Mouse (Mus musculus) kidney, adult 9 months (tissue): ENCODE measurements around the gene Igfals.

Experiments used
- DNase-seq: peaks from one replicate; pipeline ENCODE4 v3.0.0; 2022

The Igfals gene

DNA sequence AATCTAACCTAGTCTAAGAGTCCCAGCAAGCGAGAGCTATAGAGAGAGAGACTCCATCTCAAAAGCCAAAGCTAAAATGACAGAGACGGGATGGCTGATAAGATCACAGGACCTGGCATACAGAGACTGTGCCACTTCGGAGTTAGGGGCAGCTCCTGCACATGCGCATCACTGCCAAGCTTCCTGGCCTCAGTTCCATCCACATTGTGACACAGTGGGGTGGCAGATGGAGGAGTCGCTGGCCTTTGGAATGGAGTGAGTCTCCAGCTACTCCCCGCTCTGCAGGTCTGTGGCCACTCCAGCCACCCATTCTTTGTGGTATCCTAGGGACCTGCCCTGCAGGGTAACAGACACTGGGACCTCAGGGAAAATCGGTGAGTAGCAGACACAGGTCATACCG is at the start of gene Igfals:
Gene Igfals (plus strand): TSS at position 222 of the 400 bp plus-strand sequence.
- DNase-seq, result no peak

DNA sequence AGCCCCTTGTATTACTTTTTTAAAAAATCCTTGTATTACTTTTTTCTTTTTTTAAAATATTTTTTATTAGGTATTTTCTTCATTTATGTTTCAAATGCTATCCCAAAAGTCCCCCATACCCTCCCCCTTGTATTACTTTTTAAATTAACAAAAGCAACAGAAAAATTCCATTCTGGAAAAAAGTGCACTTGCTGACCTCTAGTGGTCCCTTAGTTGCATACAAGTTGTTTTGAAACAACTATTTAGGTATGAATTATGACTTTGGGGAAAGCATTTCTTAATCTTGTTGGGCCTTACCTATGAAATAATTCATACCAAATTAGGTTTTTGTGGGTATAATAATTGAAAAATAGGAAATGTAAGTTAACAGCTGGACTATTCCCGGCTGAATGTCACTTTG is 48.3 kb upstream of the Igfals start:
- DNase-seq, result peak; percentile 36

DNA sequence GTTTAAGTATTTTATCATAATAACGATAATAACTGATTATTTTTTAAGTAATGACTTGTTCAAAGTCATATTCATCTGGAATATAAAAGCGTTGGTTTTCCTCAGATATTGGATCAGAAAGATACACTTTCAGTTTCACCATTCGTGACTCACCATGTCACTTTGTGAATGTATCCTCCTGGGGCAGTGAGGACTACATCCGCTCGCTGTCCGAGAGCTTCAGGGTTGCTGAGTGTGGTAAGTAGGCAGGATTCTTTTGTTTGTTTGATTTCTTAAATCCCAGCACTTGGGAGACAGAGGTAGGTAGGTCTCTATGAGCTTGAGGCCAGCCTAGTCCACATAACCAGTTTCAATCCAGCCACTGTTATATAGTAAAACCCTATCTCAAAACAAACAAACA is 47.6 kb upstream of the Igfals start:
- peak; percentile 26 for DNase-seq

DNA sequence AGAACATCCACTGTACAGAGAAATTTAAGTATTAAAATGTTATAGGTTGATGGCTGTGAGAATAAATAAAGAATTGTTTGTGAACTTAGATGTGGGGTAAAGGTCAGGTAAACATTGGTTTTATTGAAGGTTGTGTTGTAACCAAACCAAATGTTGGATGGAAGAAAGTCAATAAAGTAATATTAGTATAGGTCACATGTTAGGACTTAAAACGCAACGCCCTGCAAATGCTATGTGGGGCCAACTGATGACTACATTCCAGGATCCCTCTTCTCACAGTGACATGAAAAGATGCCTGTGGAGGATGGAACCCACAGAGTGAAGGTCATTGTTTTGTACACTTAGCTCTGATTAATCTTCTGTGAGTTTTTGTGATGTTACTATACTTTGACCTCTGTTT is 46.3 kb upstream of the Igfals start:
- DNase-seq, result no peak

DNA sequence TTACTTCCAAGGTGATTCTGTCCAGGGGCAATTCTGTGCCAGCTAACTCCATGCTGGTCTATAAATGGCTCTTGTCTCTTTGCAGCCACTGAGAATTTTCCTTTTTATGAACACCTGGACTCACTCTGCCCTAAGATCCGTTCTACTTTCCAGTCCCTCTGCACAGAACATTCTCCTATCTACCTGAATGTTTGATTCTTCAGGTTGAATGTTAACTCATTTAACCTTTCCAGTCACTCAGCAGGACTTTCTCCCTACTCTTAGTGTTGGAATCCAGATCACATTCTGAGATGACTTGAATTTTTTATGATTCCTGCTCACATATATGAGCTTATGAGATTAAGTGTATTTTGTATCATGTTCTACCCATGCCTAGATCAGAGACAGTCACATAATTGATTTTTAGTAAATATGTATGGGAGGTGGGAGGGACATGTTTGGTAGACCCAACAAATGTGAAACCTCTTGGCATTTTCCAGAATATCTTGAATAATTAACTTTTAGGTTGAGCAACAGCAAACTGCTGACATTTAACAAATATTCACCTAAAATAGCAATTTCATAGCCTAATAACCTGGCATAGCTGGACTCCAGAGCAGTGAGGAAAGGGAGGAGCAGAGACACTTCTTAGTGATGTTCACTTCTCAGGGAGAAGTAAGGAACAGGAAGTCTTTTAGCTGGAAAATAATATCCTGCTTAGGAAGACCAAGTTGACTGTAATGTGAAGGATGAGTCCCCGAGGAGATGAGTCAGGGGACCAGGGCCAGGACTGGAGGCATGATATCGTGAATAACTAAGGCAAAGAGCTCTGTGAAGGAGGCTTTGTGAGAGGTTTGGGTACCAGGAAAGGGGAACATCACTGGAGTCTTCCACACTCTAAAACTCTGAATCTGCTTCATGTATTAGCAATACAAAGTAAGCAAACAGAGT is 44.2 kb upstream of the Igfals start:
- peak; percentile 72 for DNase-seq

DNA sequence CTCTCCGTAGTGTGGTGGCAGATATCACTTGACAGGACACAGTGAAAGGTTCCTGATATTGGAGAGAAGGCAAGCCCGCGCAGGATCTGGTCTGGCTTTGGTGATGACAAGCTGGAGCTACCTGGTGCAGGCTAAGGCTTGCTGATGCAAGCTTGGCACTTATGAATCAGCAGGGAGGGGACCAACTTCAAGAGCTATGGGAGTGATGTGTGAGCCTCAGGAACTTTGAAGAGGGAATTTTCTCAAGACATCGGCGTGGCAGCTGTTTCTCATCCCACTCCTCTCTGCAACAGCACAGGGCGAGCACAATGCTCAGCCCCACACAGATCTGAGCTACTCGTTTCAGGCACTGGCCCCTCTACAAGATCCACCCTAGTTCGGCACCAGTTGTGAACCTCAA is 26.0 kb upstream of the Igfals start, which contains the start of gene Hagh:
Gene Hagh (plus strand): TSS at position 302 of the 400 bp plus-strand sequence.
- no peak for DNase-seq

DNA sequence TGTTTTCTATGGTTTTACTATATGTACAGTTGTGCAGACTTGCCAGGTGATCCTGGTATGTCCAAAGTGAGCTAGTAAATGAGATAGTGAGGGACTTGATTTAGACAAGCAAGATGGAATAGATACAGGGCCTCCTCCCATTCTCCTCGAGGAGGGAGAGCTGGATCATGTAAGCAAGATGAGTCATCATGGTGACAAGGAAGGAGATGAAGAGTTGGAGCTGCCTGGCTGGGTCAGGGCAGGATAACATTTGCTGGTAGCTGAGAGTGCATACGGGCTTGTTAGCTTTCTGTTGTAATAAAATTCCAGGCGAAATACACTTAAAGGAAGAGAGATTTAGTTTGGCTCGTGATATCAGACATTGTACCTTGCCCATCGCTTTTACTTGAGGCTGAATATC is 25.5 kb upstream of the Igfals start:
- no peak for DNase-seq

DNA sequence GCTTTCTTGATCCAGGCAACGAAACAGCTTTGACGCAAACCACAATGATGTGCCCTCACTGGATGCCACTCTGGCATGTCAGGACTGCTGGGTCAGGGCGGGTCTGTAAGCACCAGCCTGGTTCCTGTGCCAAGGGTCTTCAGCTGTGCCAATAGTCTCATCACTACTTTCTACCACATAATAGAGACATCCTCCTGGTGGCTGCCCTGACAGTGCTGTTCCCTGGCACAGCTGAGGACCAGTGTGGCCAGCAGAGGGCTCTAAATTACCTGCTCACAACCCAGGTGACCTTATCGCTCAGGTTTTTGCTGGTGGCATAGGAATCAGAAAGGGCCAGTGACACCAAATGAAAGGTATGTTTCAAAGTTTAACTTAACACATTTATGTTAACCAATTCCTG is 24.7 kb upstream of the Igfals start:
- peak; percentile 78 for DNase-seq

DNA sequence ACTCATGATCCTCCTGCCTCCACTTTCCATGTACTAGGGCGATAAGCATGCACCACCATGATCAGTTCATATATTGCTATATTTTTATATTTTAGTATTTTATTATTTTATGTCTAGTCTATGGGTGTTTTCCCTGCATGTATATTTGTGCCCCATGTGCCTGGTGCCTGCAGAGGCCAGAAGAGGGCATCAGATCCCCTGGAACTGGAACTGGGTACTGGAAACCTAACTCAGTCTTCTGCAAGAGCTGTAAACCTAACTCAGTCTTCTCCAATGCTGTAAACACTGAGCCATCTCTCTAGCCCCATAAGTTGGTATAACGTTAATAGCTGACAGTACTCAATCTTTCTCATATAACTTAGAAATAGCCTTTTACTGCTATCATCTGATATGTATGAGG is 23.2 kb upstream of the Igfals start:
- peak; percentile 70 for DNase-seq

DNA sequence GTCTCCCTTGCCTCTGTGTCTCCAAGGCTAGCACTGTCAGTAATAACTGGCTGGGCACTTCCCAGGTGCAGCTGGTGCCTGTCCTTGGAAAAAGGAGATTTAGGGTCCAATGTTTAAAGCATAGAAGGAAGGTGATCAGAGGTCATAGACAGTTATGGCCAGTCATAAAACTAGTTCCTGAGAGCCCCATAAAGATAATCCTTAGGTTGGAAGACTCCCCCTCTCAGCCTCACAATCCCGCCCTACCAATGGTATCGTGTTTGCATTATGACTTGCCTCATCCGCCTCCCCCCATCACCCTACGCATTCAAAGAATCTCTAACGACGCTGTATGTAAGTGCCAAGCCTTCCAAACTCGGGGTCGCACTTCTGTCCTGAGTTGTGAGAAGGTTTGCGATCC is 21.3 kb upstream of the Igfals start:
- DNase-seq, result no peak

DNA sequence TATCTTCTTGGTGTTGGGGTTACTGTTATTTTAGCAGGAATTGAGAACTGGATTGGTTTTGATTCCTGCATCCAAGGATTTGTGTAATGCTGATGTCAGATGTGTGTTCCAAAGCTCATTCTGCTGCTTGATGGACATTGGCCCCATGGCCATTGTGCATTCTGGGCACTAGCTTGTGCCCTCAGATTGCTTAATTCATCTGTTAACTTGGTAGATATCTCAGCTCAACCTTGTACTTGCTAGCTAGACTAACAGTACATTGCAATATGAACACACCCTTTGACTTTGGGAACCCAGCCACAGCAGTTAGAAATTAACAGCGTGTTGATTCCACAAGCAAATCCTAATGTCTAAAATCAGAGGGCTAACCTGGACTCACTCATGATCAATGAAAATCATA is 18.4 kb upstream of the Igfals start:
- DNase-seq, result peak; percentile 93

DNA sequence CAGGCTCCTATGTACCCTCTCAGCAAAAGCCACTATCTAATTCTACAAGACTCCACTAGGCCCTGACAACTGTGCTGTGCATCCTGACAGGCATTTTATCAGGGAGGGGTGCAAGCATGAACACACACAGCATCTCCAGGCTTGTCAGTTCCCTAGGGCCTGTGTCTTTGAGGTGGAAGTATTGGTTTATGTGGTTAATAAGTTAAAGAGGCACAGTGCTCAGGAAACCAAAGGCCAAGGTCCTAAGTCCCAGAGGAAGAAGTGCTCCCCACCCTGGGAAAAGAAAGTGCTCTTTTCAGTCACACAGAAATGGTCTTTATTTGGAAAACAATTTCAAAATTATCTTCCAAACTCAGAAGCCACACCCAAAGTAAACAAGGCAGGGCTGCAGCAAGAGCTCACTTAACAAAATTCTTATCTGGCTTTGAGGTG is 17.2 kb upstream of the Igfals start:
- peak; percentile 88 for DNase-seq

DNA sequence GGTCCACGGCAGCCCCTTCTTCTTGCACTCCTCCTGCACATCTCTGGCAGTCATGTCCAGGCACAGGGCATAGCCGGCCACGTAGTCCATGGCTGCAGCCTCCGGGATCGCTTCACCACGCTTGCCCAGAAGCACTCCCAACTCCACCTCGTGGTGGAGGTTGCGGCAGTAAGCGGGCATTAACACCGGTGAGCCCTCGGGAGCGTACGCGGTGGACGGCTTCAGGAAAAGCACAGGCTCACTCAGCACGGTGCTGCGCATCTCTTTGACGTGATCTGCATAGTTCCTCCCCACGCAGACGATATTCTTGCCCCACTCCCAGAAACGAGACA is 16.1 kb upstream of the Igfals start:
- no peak for DNase-seq

DNA sequence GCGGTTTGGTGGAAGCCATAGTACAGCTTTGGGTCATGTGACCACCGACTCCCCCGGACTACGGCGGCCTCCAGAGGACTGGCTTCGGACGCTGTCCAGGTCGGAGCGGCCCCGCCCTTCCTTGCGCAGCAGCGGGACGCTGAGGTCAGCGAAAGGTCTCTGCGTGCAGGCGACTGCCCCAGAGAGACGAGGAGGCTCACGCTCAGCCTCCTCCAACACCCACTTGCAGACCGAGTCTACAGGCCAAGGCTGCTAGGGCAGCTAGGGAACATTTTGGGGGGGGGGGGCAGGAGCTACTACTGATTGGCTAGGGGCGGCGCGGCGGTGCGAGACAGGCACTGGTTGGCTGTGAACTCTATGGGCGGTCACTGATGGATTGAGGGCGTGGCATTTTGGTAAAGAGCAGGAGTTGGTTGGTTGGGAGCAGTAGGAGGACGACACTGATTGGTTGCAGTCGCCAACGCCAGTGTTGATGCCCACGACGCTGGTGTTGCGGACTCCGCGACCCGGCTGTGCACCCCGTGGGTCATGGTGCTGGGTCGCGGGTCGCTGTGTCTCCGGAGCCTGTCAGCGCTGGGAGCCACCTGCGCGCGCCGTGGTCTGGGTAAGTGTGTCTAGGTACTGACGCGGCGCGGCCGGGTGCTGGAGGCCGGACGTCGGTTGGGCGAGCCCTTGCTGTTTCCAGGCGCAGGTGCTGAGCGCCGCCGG is 15.6 kb upstream of the Igfals start, which contains the start of gene Fahd1:
Gene Fahd1 (minus strand): TSS at position 300 of the 708 bp plus-strand sequence.
- DNase-seq, result peak; percentile 99

DNA sequence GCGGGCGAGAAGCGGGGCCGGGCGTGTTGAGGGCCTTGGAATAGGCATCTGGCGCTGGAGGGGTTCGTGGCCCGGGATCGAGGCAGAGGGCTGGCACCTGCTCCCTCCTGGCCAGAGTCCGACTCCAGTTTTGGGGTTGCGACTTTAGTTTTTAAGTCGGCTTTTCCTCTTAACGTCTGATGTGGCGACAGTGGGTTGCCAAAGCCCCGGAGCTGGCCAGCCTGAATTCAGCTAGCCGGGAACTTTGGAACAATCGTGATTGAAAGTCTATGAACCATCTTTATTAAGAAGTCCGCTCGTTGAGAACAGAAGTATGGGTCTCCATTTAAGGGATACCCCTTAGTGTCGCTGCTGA is 15.0 kb upstream of the Igfals start:
- DNase-seq, result no peak

DNA sequence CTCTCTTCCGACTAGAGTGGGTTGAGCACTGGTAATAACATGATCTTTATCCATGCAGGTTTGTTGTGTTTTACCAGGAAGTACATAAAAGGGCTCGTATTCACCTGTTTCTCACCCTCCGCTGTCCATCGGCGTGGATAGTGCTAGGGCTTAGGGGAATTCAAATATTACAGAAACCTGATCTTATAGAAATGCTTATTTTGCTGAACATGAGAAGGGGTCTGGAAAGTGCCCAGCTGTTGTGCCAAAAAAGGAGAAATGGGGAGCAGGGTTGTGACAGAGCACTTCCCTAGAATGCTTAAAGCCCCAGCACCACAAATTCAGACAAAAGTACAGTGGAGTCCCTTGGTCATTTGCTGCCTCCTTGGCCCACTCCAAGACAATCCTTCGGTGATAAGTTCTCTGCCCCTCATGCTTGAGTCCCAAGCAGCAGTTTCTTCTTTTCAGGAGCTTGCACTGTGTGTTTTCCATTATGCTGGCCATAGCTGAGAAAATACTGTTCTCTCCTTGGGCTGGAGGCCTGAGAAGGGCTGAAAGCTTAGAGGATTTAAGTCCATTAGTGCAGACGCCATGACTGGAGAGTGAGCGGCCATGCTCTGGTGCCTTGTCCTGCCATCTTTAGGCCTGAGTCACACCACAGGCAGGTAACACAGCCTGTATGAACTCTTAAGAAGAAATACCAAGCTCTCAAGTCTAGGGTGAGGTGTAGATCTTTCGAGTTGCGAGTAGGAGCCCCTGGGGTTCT is 14.2 kb upstream of the Igfals start:
- DNase-seq, result no peak

DNA sequence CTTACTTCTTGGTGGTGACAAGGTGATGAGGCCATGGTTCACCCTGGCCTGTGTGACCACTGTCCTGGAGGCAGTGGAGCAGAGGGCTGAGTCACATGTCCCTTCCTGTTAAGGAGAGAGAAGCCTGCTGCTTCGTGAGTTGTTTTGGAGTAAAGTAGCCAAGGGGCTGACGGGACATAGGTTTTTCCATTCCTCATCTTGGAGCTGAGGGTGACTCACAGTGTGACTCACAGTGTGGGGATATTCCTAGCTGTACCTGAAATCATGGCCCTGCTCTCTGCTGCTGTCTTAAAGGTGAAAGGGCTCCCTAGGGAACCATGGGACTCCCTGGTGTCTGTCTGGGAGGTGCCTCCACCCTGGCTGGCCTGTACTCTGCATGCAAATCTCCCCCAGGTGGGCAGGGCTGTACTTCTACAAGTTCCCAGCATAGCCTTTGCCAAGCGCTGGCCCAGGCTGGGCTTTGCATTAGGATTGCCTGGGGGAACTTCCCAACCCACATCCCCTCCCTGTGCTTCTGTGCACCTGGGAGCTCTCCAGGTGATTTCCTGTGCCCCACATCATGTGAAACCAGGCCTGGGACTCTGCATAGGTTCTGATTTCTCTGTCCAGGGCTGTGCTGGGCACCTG is 9.8 kb upstream of the Igfals start:
- DNase-seq, result peak; percentile 42

DNA sequence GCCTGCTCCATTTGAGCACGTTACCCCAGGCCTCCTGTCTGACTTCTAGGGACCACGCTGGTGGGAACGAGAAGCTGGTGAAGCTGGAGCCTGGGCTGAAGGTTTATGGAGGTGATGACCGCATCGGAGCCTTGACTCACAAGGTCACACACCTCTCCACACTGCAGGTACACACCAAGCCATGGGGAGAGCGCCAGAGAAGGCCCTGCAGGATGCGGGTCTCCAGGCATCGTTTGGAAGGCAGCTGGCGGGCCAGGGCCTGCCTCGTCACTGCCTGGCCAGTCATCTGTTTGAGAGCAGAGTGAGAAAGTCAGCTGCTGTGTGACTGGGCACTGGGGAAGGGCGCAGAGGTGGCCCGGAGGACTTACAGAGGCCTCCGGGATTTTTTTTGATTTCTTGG is 9.2 kb upstream of the Igfals start:
- no peak for DNase-seq

DNA sequence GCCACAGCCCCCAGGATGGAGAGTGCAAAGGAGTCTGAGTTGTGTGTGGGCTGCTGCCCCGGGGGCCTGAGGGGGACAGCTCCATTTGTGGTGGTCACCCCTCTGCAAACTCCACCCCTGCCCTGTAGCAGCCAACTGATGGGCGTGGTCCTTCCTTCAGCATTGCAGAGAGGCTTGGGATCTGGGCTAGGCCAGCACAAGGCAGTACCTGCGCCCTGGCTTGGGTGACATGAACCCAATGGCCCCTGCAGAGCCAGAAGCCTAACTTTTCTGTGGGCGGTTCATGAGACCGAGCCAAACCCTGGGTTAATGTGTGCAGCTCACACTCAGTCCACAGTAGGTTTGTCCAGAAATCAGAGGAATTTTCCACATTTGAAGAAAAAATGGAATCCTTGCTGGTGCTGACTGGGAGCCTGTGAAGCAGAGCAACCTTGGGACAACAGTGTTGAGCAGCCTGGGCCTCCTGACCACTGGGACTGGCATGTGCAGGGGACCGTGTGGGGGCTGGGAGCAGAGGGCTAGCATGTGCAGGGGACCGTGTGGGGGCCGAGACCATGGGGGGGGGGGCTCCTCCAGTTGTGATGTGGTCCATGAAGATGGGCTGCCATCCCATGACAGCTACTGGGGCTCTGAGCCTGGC is 7.8 kb upstream of the Igfals start:
- DNase-seq, result peak; percentile 94

DNA sequence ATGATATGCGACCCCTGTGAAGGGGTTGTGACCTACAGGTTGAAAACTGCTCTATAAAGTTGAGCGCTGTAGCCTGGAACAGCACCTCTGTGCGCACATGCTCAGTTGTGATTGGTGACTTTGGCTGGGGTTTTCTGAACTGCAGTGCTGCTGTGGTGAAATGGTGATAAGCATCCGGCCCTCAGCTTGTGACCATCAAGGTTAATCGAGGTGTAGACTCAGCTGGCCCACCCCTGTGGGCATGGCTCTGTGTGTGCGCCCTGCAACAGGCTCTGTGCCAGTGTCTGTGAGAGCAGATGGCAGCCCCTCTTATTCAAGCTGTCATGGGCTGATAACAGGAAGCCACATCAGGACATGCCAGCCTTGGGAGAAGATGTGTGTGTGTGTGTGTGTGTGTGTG is 6.8 kb upstream of the Igfals start:
- DNase-seq, result peak; percentile 37

DNA sequence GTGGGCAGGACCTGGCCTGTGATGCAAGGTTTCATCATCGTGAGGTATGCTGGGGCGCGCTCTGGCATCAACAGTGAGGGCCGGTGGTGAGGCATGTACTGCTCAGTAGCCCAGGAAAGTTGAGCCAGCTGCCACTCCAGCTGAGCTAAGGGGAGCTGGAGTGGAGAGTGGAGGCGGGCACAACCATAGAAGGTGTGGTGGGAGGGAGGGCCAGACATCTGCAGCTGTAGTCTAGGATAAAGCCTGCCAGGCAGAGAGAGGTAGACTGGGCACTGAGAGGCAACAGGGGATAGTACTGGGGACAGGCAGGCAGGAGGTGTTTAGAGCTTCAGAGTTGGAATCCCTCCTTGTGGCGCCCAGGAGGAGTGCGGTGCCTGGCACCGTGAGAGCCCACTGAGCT is 5.7 kb upstream of the Igfals start:
- no peak for DNase-seq

DNA sequence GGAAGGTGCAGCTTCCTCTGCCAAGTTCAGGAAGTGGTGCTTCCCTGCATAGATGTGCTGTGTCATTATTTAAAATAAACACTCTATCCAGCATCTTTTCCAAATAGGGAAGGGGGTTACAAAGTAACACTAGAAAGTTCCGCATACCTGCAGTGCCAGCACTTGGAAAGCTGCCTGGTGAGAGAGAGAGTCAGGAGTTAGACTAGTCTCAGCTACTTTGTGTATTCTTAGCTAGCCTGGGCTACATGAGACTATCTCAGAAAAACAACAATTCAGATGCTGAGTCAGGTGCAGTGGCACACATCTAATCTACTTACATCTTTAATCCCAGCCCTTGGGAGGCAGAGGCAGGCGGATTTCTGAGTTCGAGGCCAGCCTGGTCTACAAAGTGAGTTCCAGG is 4.0 kb upstream of the Igfals start:
- DNase-seq, result no peak

DNA sequence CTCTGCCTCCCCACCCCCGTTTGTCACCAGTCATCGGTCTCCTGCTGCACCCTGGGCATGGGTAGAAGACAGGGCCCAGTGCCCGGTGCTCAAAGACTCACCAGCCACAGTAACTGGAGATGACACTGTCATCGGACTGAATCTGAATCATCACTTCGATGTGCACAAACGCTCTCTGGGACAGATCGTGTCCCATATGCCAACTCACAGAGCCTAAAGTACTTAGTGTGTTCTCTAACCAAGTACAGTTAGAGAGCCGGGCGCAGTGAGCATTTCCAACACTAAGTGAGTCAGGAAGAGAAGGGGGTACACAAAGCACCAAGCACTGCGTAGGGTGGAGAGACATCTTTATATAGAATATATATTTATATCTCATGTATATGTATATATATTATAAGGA is 2.1 kb downstream of the Igfals start:
- DNase-seq, result no peak
